Mouse (Mus musculus) MEL (cell line): ENCODE results near the gene Gfi1. TPM values are rescaled to one million over a fixed set of nuclear protein-coding genes. Genes with fewer than 3 reads are reported as not detected.

Experiments used
- DNase-seq: peaks from one replicate; pipeline ENCODE4 v3.0.0; 2011; ENCODE audit warnings: low read depth, low spot score
- H3K27ac ChIP-seq: 2 replicates; pipeline ENCODE4 v1.5.1; 2012; ENCODE audit warnings: low read depth, mild to moderate bottlenecking, control low read depth, low read length, moderate library complexity; ENCODE audit not compliant: control insufficient read depth
- H3K27me3 ChIP-seq, 2 experiments: fragments of 150-350 bp in 1 of 2; sonication (generic) in 1 of 2; 2 replicates each; pipeline ENCODE4 v1.6.1; 2012; ENCODE audit warnings: low read length in 2 of 2, mild to moderate bottlenecking in 2 of 2, improper control_type of control experiment in 1 of 2, moderate library complexity in 1 of 2; ENCODE audit not compliant: insufficient read depth in 2 of 2, control insufficient read depth in 1 of 2
- H3K36me3 ChIP-seq, 2 experiments: 2 replicates each; pipeline ENCODE4 v1.6.1; 2012 to 2014; ENCODE audit warnings: low read length in 2 of 2, improper control_type of control experiment in 1 of 2, inconsistent platforms in 1 of 2, mild to moderate bottlenecking in 1 of 2; ENCODE audit not compliant: insufficient read depth in 2 of 2, control insufficient read depth in 1 of 2
- H3K4me1 ChIP-seq, 2 experiments: fragments of 150-350 bp in 1 of 2; sonication (generic) in 1 of 2; 2 replicates each; pipeline ENCODE4 v1.6.1; 2012; ENCODE audit warnings: low read length in 2 of 2, improper control_type of control experiment in 1 of 2, mild to moderate bottlenecking in 1 of 2; ENCODE audit not compliant: insufficient read depth in 2 of 2, control insufficient read depth in 1 of 2
- H3K4me3 ChIP-seq, 2 experiments: fragments of 150-350 bp in 1 of 2; sonication (generic) in 1 of 2; 2 replicates each; pipeline ENCODE4 v1.5.1; 2012; ENCODE audit warnings: low read depth in 2 of 2, low read length in 2 of 2, mild to moderate bottlenecking in 2 of 2, moderate library complexity in 2 of 2, control low read depth in 1 of 2, improper control_type of control experiment in 1 of 2; ENCODE audit not compliant: control insufficient read depth in 1 of 2, insufficient read depth in 1 of 2
- H3K79me2 ChIP-seq: 2 replicates; pipeline ENCODE4 v1.6.1; 2012; ENCODE audit warnings: mild to moderate bottlenecking, low read length, moderate library complexity; ENCODE audit not compliant: control insufficient read depth, poor library complexity, insufficient read depth
- H3K9ac ChIP-seq: 2 replicates; pipeline ENCODE4 v1.6.1; 2012; ENCODE audit warnings: low read depth, mild to moderate bottlenecking, control low read depth, low read length, moderate library complexity; ENCODE audit not compliant: control insufficient read depth, poor library complexity, severe bottlenecking
- H3K9me3 ChIP-seq: fragments of 150-350 bp; sonication (generic); replicated peaks from 2 replicates; pipeline ENCODE4 v1.6.1; 2012; ENCODE audit warnings: mild to moderate bottlenecking, low read length, improper control_type of control experiment, moderate library complexity; ENCODE audit not compliant: insufficient read depth
- BHLHE40 ChIP-seq: IDR thresholded peaks from 2 replicates; pipeline ENCODE4 v1.6.1; 2012; ENCODE audit warnings: low read depth, mild to moderate bottlenecking, inconsistent platforms, low read length, improper control_type of control experiment, borderline replicate concordance
- CHD1 ChIP-seq: IDR thresholded peaks from 2 replicates; pipeline ENCODE4 v1.6.1; 2012; ENCODE audit warnings: low read depth, mild to moderate bottlenecking, inconsistent platforms, low read length, improper control_type of control experiment
- CHD2 ChIP-seq: IDR thresholded peaks from 2 replicates; pipeline ENCODE4 v1.6.1; 2011; ENCODE audit warnings: low read length, improper control_type of control experiment
- CTCF ChIP-seq, 3 experiments: IDR thresholded peaks in 2 of 3; conservative IDR thresholded peaks in 1 of 3; 2 replicates each; pipeline ENCODE4 v1.5.1; 2011 to 2012; ENCODE audit warnings: low read length in 3 of 3, low read depth in 2 of 3, mild to moderate bottlenecking in 2 of 3, improper control_type of control experiment in 1 of 3, inconsistent platforms in 1 of 3, mixed read lengths in 1 of 3, moderate library complexity in 1 of 3; ENCODE audit not compliant: control insufficient read depth in 1 of 3, insufficient read depth in 1 of 3, poor library complexity in 1 of 3, severe bottlenecking in 1 of 3
- E2F4 ChIP-seq: IDR thresholded peaks from 2 replicates; pipeline ENCODE4 v1.6.1; 2011; ENCODE audit warnings: low read depth, low read length, improper control_type of control experiment, borderline replicate concordance
- ELF1 ChIP-seq: IDR thresholded peaks from 2 replicates; pipeline ENCODE4 v1.6.1; 2014; ENCODE audit warnings: low read depth, mild to moderate bottlenecking, inconsistent platforms, low read length, improper control_type of control experiment, moderate library complexity
- EP300 ChIP-seq, 2 experiments: IDR thresholded peaks; 2 replicates each; pipeline ENCODE4 v1.6.1; 2011; ENCODE audit warnings: improper control_type of control experiment in 2 of 2, low read length in 2 of 2, low read depth in 1 of 2, mild to moderate bottlenecking in 1 of 2
- ETS1 ChIP-seq: IDR thresholded peaks from 2 replicates; pipeline ENCODE4 v1.6.1; 2012; ENCODE audit warnings: low read depth, mild to moderate bottlenecking, inconsistent platforms, low read length, improper control_type of control experiment, moderate library complexity
- GABPA ChIP-seq: IDR thresholded peaks from 2 replicates; pipeline ENCODE4 v1.6.1; 2012; ENCODE audit warnings: low read depth, mild to moderate bottlenecking, inconsistent platforms, low read length, improper control_type of control experiment, moderate library complexity
- GATA1 ChIP-seq: IDR thresholded peaks from 2 replicates; pipeline ENCODE4 v1.6.1; 2011; ENCODE audit warnings: low read depth, low read length, improper control_type of control experiment
- HCFC1 ChIP-seq: IDR thresholded peaks from 2 replicates; pipeline ENCODE4 v1.6.1; 2012; ENCODE audit warnings: low read depth, mild to moderate bottlenecking, inconsistent platforms, low read length, improper control_type of control experiment, moderate library complexity
- JUND ChIP-seq: IDR thresholded peaks from 2 replicates; pipeline ENCODE4 v1.6.1; 2011; ENCODE audit warnings: low read depth, mild to moderate bottlenecking, improper control_type of control experiment, low read length
- KAT2A ChIP-seq: conservative IDR thresholded peaks from 2 replicates; pipeline ENCODE4 v1.6.1; 2012; ENCODE audit warnings: low read depth, low read length, improper control_type of control experiment, inconsistent platforms
- MAFK ChIP-seq: IDR thresholded peaks from 2 replicates; pipeline ENCODE4 v1.6.1; 2011; ENCODE audit warnings: low read depth, mild to moderate bottlenecking, low read length, improper control_type of control experiment, borderline replicate concordance
- MAX ChIP-seq: IDR thresholded peaks from 2 replicates; pipeline ENCODE4 v1.6.1; 2011; ENCODE audit warnings: low read length, improper control_type of control experiment
- MAZ ChIP-seq: IDR thresholded peaks from 2 replicates; pipeline ENCODE4 v1.6.1; 2012; ENCODE audit warnings: low read depth, mild to moderate bottlenecking, inconsistent platforms, low read length, improper control_type of control experiment
- MEF2A ChIP-seq: IDR thresholded peaks from 2 replicates; pipeline ENCODE4 v1.6.1; 2014; ENCODE audit warnings: low read depth, mild to moderate bottlenecking, inconsistent platforms, low read length, improper control_type of control experiment; ENCODE audit not compliant: poor library complexity, insufficient replicate concordance, severe bottlenecking; ENCODE audit errors: extremely low read depth
- MXI1 ChIP-seq: IDR thresholded peaks from 2 replicates; pipeline ENCODE4 v1.6.1; 2011; ENCODE audit warnings: mild to moderate bottlenecking, low read depth, low read length, improper control_type of control experiment
- MYC ChIP-seq: IDR thresholded peaks from 2 replicates; pipeline ENCODE4 v1.6.1; 2011; ENCODE audit warnings: low read depth, mild to moderate bottlenecking, low read length, improper control_type of control experiment, moderate library complexity
- NELFE ChIP-seq: IDR thresholded peaks from 2 replicates; pipeline ENCODE4 v1.6.1; 2011; ENCODE audit warnings: low read depth, low read length, improper control_type of control experiment
- NRF1 ChIP-seq: IDR thresholded peaks from 2 replicates; pipeline ENCODE4 v1.6.1; 2014; ENCODE audit warnings: low read depth, mild to moderate bottlenecking, inconsistent platforms, low read length, improper control_type of control experiment, moderate library complexity; ENCODE audit not compliant: poor library complexity, insufficient read depth, severe bottlenecking
- POLR2A ChIP-seq, 2 experiments: IDR thresholded peaks; 2 replicates each; pipeline ENCODE4 v1.6.1; 2011 to 2012; ENCODE audit warnings: low read length in 2 of 2, mild to moderate bottlenecking in 2 of 2, control low read depth in 1 of 2, improper control_type of control experiment in 1 of 2, low read depth in 1 of 2, moderate library complexity in 1 of 2; ENCODE audit not compliant: control insufficient read depth in 1 of 2, insufficient read depth in 1 of 2, poor library complexity in 1 of 2
- POLR2AphosphoS2 ChIP-seq: IDR thresholded peaks from 2 replicates; pipeline ENCODE4 v1.6.1; 2011; ENCODE audit warnings: low read length, improper control_type of control experiment
- POLR2AphosphoS5 ChIP-seq: IDR thresholded peaks from 2 replicates; pipeline ENCODE4 v1.6.1; 2012; ENCODE audit warnings: low read depth, borderline replicate concordance, mild to moderate bottlenecking, inconsistent platforms, low read length, moderate library complexity, mixed read lengths
- RCOR1 ChIP-seq: IDR thresholded peaks from 2 replicates; pipeline ENCODE4 v1.6.1; 2012; ENCODE audit warnings: low read depth, mild to moderate bottlenecking, inconsistent platforms, low read length, improper control_type of control experiment
- SIN3A ChIP-seq: IDR thresholded peaks from 2 replicates; pipeline ENCODE4 v1.6.1; 2012; ENCODE audit warnings: low read length, improper control_type of control experiment, inconsistent platforms
- SMC3 ChIP-seq: IDR thresholded peaks from 2 replicates; pipeline ENCODE4 v1.6.1; 2011; ENCODE audit warnings: low read depth, low read length, improper control_type of control experiment
- TAL1 ChIP-seq: IDR thresholded peaks from 2 replicates; pipeline ENCODE4 v1.6.1; 2012; ENCODE audit warnings: mild to moderate bottlenecking, inconsistent platforms, low read length, moderate library complexity, mixed read lengths
- TBP ChIP-seq: IDR thresholded peaks from 2 replicates; pipeline ENCODE4 v1.8.0; 2011; ENCODE audit warnings: low read depth, low read length, improper control_type of control experiment
- TCF12 ChIP-seq: IDR thresholded peaks from 2 replicates; pipeline ENCODE4 v1.6.1; 2014; ENCODE audit warnings: low read depth, mild to moderate bottlenecking, inconsistent platforms, low read length, improper control_type of control experiment, moderate library complexity
- UBTF ChIP-seq: IDR thresholded peaks from 2 replicates; pipeline ENCODE4 v1.6.1; 2012; ENCODE audit warnings: low read depth, mild to moderate bottlenecking, inconsistent platforms, low read length, improper control_type of control experiment, moderate library complexity, borderline replicate concordance; ENCODE audit not compliant: insufficient read depth
- USF1 ChIP-seq: IDR thresholded peaks from 2 replicates; pipeline ENCODE4 v1.6.1; 2014; ENCODE audit warnings: low read depth, mild to moderate bottlenecking, inconsistent platforms, low read length, improper control_type of control experiment, moderate library complexity
- USF2 ChIP-seq, 2 experiments: IDR thresholded peaks; 2 replicates each; pipeline ENCODE4 v1.6.1; 2011 to 2012; ENCODE audit warnings: improper control_type of control experiment in 2 of 2, low read length in 2 of 2, borderline replicate concordance in 1 of 2, inconsistent platforms in 1 of 2, low read depth in 1 of 2, mild to moderate bottlenecking in 1 of 2; ENCODE audit not compliant: insufficient read depth in 1 of 2
- ZC3H11A ChIP-seq: IDR thresholded peaks from 2 replicates; pipeline ENCODE4 v1.6.1; 2012; ENCODE audit warnings: low read depth, mild to moderate bottlenecking, inconsistent platforms, low read length, improper control_type of control experiment
- ZKSCAN1 ChIP-seq: IDR thresholded peaks from 2 replicates; pipeline ENCODE4 v1.6.1; 2012; ENCODE audit warnings: low read depth, mild to moderate bottlenecking, inconsistent platforms, low read length, improper control_type of control experiment, moderate library complexity
- ZMIZ1 ChIP-seq: IDR thresholded peaks from 2 replicates; pipeline ENCODE4 v1.6.1; 2012; ENCODE audit warnings: low read depth, mild to moderate bottlenecking, inconsistent platforms, low read length, improper control_type of control experiment, moderate library complexity
- ZNF384 ChIP-seq: IDR thresholded peaks from 2 replicates; pipeline ENCODE4 v1.6.1; 2012; ENCODE audit warnings: low read depth, mild to moderate bottlenecking, inconsistent platforms, low read length, improper control_type of control experiment
- polyA plus RNA-seq, 2 experiments: library from polyadenylated mRNA; stranded (reverse) in 1 of 2; unstranded in 1 of 2; fragments of >175 nt in 1 of 2; fragments of >200 nt in 1 of 2; gene quantifications; 2 replicates each; pipeline versions ENCODE4 v1.2.1 to v1.2.4; 2012; ENCODE audit warnings: low replicate concordance in 2 of 2, low read depth in 1 of 2; ENCODE audit not compliant: insufficient read length in 2 of 2, insufficient read depth in 1 of 2, missing spikeins in 1 of 2
- total RNA-seq: library from RNA; depleted of rRNA; stranded (reverse); fragments of 300-350 nt; gene quantifications from 2 replicates; pipeline ENCODE4 v1.2.3, GENCODE M21; 2012

Gfi1 gene
- total and polyA plus RNA-seq, 3 experiments: 0.04 TPM; not detected in 2

DNA sequence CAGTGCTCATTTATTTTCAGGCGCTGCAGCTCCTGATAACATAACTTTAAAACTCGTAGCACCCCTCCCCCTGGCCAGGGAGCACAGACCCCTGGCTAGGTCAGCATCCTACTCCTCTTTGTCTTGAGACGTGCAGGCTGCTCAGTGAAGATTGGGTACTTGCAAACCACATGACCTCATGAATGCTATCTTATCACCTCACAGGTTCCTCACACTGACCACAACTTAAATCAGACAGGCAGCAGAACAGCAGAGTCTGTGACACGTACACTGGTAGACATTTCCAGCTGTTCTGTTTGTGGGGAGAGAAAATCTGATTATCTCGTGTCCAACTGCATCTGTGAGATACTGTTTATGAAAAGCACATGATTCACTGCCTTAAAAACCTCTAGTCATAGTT, 33.3 kb upstream of the Gfi1 start:
- Histone ChIP-seq H3K4me1 (peaks cover 0 to 8% of the 10 kb centered on the region in 2 experiments; a peak in 3 of 4 replicates), H3K9me3 (no peaks in the 10 kb centered on the region), H3K27ac (no peak overlapping the region), H3K79me2 (no peaks in the 10 kb centered on the region), H3K36me3 (peaks cover 0 to 12% of the 10 kb centered on the region in 2 experiments; a peak in 2 of 4 replicates), H3K4me3 (no peak overlapping the region), H3K27me3 (no peaks in the 10 kb centered on the region), H3K9ac (no peak overlapping the region)
- DNase-seq: peak; percentile 97
- no peak for TF ChIP-seq ELF1
- TF ChIP-seq EP300 (IDR thresholded peaks at IDR 0.05; ENCODE audit: low read depth in 1 of 2, low read length in 2 of 2): peak; percentile 99 to 100
- TF ChIP-seq E2F4: no peak
- TF ChIP-seq GATA1: peak; percentile 99
- peak; percentile 87 for TF ChIP-seq MXI1
- TF ChIP-seq ZMIZ1: 0 out of 2 replicates have a peak, but pooled peaks have one; percentile 30
- peak; percentile 87 for TF ChIP-seq MYC
- TF ChIP-seq TCF12: peak; percentile 100
- peak; percentile 79; the same call in 1 of the 2 replicates for TF ChIP-seq JUND
- no peak for TF ChIP-seq ZC3H11A
- TF ChIP-seq ZNF384: peak; percentile 7; the same call in 1 of the 2 replicates
- TF ChIP-seq USF1: peak; percentile 87
- no peak for TF ChIP-seq POLR2AphosphoS5
- no peak for TF ChIP-seq HCFC1
- peak; percentile 100 for TF ChIP-seq RCOR1
- TF ChIP-seq SMC3: peak; percentile 18; the same call in 1 of the 2 replicates
- TF ChIP-seq MAX: peak; percentile 83
- peak; percentile 62; the same call in 1 of the 2 replicates for TF ChIP-seq POLR2AphosphoS2
- peak; percentile 49 for TF ChIP-seq CHD2
- TF ChIP-seq CHD1: no peak
- no peak for TF ChIP-seq KAT2A
- TF ChIP-seq ZKSCAN1: no peak
- TF ChIP-seq MAZ: 0 out of 2 replicates have a peak, but pooled peaks have one; percentile 67
- TF ChIP-seq SIN3A: peak; percentile 88
- no peak for TF ChIP-seq NRF1
- TF ChIP-seq USF2 (IDR thresholded peaks at IDR 0.05; ENCODE audit: borderline replicate concordance in 1 of 2, insufficient read depth in 1 of 2, low read depth in 1 of 2, low read length in 2 of 2): 0 out of 4 replicates have a peak, but pooled peaks of 1 of the 2 experiments have one; percentile 3
- TF ChIP-seq NELFE: no peak
- peak; percentile 99 for TF ChIP-seq ETS1
- peak; percentile 95 for TF ChIP-seq BHLHE40
- TF ChIP-seq MAFK: peak; percentile 97
- no peak for TF ChIP-seq POLR2A (IDR thresholded peaks at IDR 0.05; ENCODE audit: control insufficient read depth in 1 of 2, insufficient read depth in 1 of 2, low read depth in 1 of 2, low read length in 2 of 2, poor library complexity in 1 of 2)
- peak; percentile 75; the same call in 1 of the 2 replicates for TF ChIP-seq MEF2A
- no peak for TF ChIP-seq CTCF (IDR thresholded peaks at IDR 0.05 in 2 of 3, conservative IDR thresholded peaks at IDR 0.05 in 1 of 3; ENCODE audit: control insufficient read depth in 1 of 3, insufficient read depth in 1 of 3, low read depth in 2 of 3, low read length in 3 of 3, poor library complexity in 1 of 3, severe bottlenecking in 1 of 3)
- peak; percentile 26; the same call in 1 of the 2 replicates for TF ChIP-seq GABPA
- peak; percentile 60; the same call in 1 of the 2 replicates for TF ChIP-seq TBP
- TF ChIP-seq UBTF: no peak
- peak; percentile 100 for TF ChIP-seq TAL1
